Mouse (Mus musculus) cerebellum, adult 2 months (tissue): Measurements from ENCODE around the gene Abca2. TPM values are rescaled to one million over a fixed set of nuclear protein-coding genes. Genes with fewer than 3 reads are reported as not detected.

ENCODE experiments used
- DNase-seq, 2 experiments: peaks; one replicate each; pipeline ENCODE4 v3.0.0; 2021
- H3K27ac ChIP-seq: fragments of 200-500 bp; 2 replicates; pipeline ENCODE4 v1.5.1; 2012; ENCODE audit warnings: low read length, control low read depth, inconsistent platforms; ENCODE audit not compliant: insufficient read depth
- H3K27me3 ChIP-seq: fragments of 200-500 bp; 2 replicates; pipeline ENCODE4 v1.6.1; 2012; ENCODE audit warnings: inconsistent platforms, mild to moderate bottlenecking, low read length, moderate library complexity; ENCODE audit not compliant: control insufficient read depth, insufficient read depth
- H3K4me1 ChIP-seq: fragments of 200-500 bp; 2 replicates; pipeline ENCODE4 v1.6.1; 2011; ENCODE audit warnings: low read length; ENCODE audit not compliant: control insufficient read depth, insufficient read depth
- H3K4me3 ChIP-seq: fragments of 200-500 bp; replicated peaks from 2 replicates; pipeline ENCODE3; 2011; ENCODE audit warnings: mild to moderate bottlenecking, low read depth, low read length, control low read depth; ENCODE audit not compliant: insufficient read depth
- CTCF ChIP-seq: fragments of 200-500 bp; IDR thresholded peaks from 2 replicates; pipeline ENCODE4 v1.5.1; 2011; ENCODE audit warnings: low read depth, mild to moderate bottlenecking, control low read depth, low read length, moderate library complexity, borderline replicate concordance; ENCODE audit not compliant: insufficient read depth
- POLR2A ChIP-seq: fragments of 200-500 bp; IDR thresholded peaks from 2 replicates; pipeline ENCODE4 v1.6.1; 2011; ENCODE audit warnings: low read length, control low read depth, borderline replicate concordance; ENCODE audit not compliant: insufficient read depth
- WGBS: fragments of 180-500 bp; shearing (Covaris S2); methylation state at CpG from one replicate; pipeline ENCODE4 v1.1.7; 2018; 5-methylcytosine and 5-hydroxymethylcytosine counted together
- polyA plus RNA-seq: library from polyadenylated mRNA; depleted of rRNA; stranded (reverse); fragments of >200 nt; gene quantifications from 2 replicates; pipeline ENCODE4 v1.2.3, GENCODE M21; 2012

Abca2 gene
- polyA plus RNA-seq, 1 experiment: 285 TPM

DNA sequence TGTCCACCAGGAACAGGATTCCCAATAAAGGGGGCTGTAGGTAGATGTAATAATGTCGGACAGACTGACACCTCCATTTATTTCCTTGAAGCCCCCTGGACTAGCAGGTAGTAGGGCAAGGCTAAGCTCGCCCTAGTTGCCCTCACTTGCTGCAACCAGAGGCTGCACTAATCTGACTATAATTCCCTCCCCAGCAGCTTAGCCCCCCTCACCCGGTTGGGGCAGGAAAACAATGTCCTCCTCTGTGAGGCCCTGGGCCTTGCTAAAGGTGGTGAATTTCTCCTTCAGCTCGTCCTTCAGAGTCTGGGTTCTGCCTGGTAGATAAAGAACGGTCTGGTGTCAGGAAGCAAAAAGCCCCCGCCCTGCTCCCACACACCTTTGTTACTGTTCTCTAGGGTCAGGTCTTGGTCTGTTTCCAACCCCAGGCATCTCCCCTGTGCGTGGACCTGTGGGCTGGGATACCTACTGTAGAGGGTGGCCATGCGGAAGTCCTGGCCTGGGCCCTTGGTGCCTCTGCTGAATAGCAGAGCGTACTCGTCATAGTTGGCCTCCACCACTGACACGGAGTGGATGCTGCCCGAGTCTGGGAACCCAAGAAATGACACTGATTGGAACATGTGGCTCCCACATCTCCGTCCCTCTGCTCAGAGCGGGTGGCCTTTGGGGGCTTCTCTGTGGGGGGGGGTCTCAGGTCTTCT is 39.3 kb downstream of the Abca2 start:
- Histone ChIP-seq H3K27me3 (no peaks in the 10 kb centered on the region), H3K4me3 (no peak overlapping the region), H3K27ac (peak overlapping the region; percentile 11; the same call in 1 of the 2 replicates), H3K4me1 (peaks cover 64% of the 10 kb centered on the region)
- 75% methylated on average over 14 of the region's 14 CpGs for WGBS
- TF ChIP-seq CTCF: no peak
- no peak for TF ChIP-seq POLR2A
- no peak for DNase-seq

DNA sequence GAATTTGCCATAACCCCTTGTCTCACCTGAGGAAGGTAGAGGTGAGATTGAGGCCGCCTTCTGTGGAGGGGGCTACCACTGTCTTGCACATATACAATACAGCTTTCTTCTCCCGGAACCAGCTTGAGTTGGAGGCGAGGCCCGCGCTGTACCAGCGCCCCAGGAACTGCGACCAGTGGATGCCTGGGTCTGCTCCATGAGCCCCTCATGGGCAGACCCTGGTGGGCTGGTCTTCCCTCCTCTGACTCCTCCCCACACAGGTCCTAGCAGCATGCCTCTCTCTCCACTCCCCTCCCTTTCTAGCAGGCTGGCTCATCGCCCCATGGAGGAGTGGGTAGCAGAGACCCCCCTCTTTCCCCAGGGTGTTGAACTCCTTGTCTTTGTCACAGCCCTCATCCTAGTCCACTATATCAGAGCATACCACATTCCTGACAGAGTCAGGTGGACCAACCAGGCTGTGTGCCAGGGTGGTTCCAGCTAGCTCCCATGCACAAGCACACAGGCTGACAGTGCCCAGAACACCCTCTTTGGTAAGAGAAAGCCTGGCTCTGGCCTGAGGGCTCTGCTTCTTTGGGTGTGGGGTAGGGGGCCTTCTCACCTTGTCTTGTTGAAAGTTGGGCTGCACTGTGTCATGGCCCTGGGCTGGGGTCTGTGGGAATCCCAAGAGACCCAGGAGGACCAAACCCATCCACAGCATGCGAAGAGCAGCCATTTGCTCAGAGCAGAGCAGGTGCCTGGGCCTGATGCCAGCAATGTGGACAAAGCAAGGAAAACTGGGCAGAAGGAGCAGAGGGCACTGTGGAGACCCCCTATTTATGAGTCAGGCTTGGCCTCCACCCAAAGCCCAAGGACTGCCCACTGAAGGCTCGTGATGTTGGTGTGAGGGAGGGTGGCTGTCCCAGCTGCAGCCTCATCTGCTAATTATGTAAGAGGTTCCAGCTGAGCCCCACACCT is 40.7 kb downstream of the Abca2 start:
- Histone ChIP-seq H3K4me1 (peaks cover 65% of the 10 kb centered on the region), H3K4me3 (no peak overlapping the region), H3K27ac (peak overlapping the region; percentile 41), H3K27me3 (no peaks in the 10 kb centered on the region)
- peak; percentile 68 to 72 for DNase-seq
- WGBS: 56% methylated on average over 10 of the region's 10 CpGs
- TF ChIP-seq CTCF: no peak
- TF ChIP-seq POLR2A: no peak

DNA sequence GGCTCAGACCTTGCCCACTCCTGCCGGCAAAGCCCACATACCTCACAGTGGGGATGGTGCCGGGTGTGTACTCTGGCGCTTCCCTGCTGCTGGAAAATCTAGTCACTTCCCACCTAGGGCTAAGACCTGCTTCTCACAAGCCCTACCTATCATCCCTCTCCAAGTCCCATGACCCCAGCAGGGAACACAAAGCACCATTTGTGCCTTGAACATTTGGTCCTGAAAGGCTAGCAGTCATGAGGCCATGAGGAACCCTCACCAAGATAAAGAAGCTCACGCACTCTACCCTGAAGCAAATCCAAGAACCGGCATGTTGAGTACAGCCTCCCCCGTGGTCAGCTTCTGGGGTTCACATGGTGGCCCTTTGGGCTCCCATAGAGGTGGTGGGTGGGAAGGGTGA is 41.5 kb downstream of the Abca2 start, which contains the start of gene Ptgds:
Ptgds (minus strand) TSS at position 78 of the 400 bp plus-strand sequence.
- WGBS: 54% methylated on average over 6 of the region's 6 CpGs
- H3K4me3 ChIP-seq: no peak within 1 kb of the TSS
- peaks cover 60% of the 10 kb centered on the region for H3K4me1 ChIP-seq
- TF ChIP-seq CTCF (no peak), POLR2A (no peak)
- no peak for DNase-seq
- H3K27me3 ChIP-seq: no peaks in the 10 kb centered on the region
- H3K27ac ChIP-seq: peak within 1 kb of the TSS; percentile 41

DNA sequence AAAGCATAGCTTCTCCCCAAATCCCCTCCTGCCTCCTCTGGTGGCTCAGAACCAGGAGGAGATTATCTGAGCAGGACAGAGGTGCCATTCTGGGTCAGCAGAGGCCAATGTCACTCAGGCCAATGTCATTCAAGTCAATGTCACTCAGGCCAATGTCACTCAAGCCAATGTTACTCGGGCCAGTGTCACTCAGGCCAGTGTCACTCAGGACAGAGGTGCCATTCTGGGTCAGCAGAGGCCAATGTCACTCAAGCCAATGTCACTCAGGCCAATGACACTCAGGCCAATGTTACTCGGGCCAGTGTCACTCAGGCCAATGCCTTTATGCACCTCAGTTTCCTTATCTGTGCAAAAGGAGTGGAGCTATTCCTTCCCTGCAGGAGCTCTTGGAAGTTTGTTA is 44.0 kb downstream of the Abca2 start:
- TF ChIP-seq CTCF (no peak), POLR2A (no peak)
- H3K4me1 ChIP-seq: peaks cover 67% of the 10 kb centered on the region
- DNase-seq: no peak
- H3K4me3 ChIP-seq: no peak overlapping the region
- no peaks in the 10 kb centered on the region for H3K27me3 ChIP-seq
- no peak overlapping the region for H3K27ac ChIP-seq
- 95% methylated on average over 2 of the region's 2 CpGs for whole genome bisulfite sequencing

DNA sequence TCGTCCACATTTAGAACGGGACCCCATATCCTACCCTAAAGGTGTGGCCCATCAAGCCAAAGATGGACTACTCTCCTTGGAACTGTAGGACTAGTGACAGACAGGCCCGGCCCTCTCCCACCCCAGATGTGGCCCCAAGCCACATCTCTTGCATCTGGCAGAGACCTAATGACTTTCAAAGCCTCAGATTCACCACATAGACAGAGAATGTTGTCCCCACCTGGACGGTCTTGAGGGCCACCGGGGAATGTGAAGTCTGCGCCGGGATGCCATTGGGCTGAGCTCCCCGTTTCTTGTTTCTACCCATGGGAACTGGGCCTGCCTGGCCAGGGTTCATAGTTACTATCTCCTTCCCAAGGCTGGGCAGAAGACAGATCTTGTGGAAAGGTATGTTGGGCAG is 49.0 kb downstream of the Abca2 start:
- TF ChIP-seq POLR2A: no peak
- no peak for TF ChIP-seq CTCF
- H3K27me3 ChIP-seq: no peaks in the 10 kb centered on the region
- H3K4me1 ChIP-seq: peaks cover 60% of the 10 kb centered on the region
- no peak overlapping the region for H3K4me3 ChIP-seq
- WGBS: 68% methylated on average over 8 of the region's 8 CpGs
- DNase-seq: no peak
- H3K27ac ChIP-seq: peak overlapping the region; percentile 98

GRCm38 (mm10) chr2:25477967-25478675 is 49.6 kb downstream of the Abca2 start:
- WGBS: 8% methylated on average over 3 of the region's 3 CpGs
- no peak overlapping the region for H3K4me3 ChIP-seq
- DNase-seq: peak; percentile 95 to 98
- H3K27ac ChIP-seq: peak overlapping the region; percentile 98
- H3K4me1 ChIP-seq: peaks cover 59% of the 10 kb centered on the region
- TF ChIP-seq CTCF (0 out of 2 replicates have a peak, but pooled peaks have one; percentile 13), POLR2A (peak; percentile 29; the same call in 1 of the 2 replicates)
- H3K27me3 ChIP-seq: no peaks in the 10 kb centered on the region
